Mouse (Mus musculus): Measurements from ENCODE around the gene Sh3glb2. TPM values are rescaled to one million over a fixed set of nuclear protein-coding genes. Genes with fewer than 3 reads are reported as not detected.

Gene Sh3glb2
- polyA plus RNA-seq, 1 experiment from 2014 or later = 118 TPM

- H3K4me1 ChIP-seq = no peaks in the 10 kb centered on the region
- no peak overlapping the region for H3K4me3 ChIP-seq
- no peak for ATAC-seq (ENCODE audit: low FRiP score, low read depth)
- H3K4me2 ChIP-seq (replicated peaks) = no peak overlapping the region
- no peaks in the 10 kb centered on the region for H3K9me3 ChIP-seq
- H3K9ac ChIP-seq = no peak overlapping the region
- H3K27ac ChIP-seq = no peak overlapping the region
- no peaks in the 10 kb centered on the region for H3K27me3 ChIP-seq (replicated peaks)
- WGBS = 93% methylated on average over 10 of the region's 10 CpGs
- H3K36me3 ChIP-seq = peaks cover 90% of the 10 kb centered on the region
Observed at GRCm38 (mm10) chr2:30375893-30376292, 16.8 kb upstream of the Sh3glb2 start.

GRCm38 (mm10) chr2:30372726-30373125 lies 13.6 kb upstream of the Sh3glb2 start:
- H3K4me1 ChIP-seq = no peaks in the 10 kb centered on the region
- H3K4me2 ChIP-seq (replicated peaks) = no peak overlapping the region
- ATAC-seq (ENCODE audit: low FRiP score, low read depth) = no peak
- 98% methylated on average over 5 of the region's 5 CpGs for WGBS
- no peaks in the 10 kb centered on the region for H3K27me3 ChIP-seq (replicated peaks)
- H3K4me3 ChIP-seq = no peak overlapping the region
- no peak overlapping the region for H3K9ac ChIP-seq
- no peak overlapping the region for H3K27ac ChIP-seq
- peaks cover 91% of the 10 kb centered on the region for H3K36me3 ChIP-seq
- H3K9me3 ChIP-seq = no peaks in the 10 kb centered on the region

DNA sequence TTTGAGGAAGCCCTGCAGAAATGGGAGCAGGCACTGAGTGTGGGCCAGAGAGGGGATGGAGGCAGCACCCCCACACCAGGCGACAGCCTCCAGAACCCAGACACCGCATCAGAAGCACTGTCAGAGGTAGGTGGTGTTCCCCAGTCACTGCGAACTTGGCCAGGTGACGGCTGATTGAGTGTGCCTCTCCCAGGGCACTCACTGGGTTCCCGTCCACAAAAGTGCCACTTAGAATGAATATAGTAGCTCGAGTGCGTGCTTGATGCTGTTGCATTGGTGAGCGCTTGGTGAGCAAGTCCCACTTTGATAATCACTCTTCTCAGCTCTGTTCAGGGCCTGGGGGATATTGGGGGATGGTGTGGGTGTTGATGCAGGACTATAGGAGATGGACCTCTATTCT lies 12.4 kb upstream of the Sh3glb2 start:
- 96% methylated on average over 8 of the region's 8 CpGs for WGBS
- Histone ChIP-seq H3K36me3 (peaks cover 88% of the 10 kb centered on the region), H3K9ac (no peak overlapping the region), H3K4me3 (no peak overlapping the region), H3K4me2 (replicated peaks) (no peak overlapping the region), H3K27me3 (replicated peaks) (no peaks in the 10 kb centered on the region), H3K9me3 (no peaks in the 10 kb centered on the region), H3K4me1 (no peaks in the 10 kb centered on the region), H3K27ac (no peak overlapping the region)
- ATAC-seq (ENCODE audit: low FRiP score, low read depth) = no peak

- Histone ChIP-seq H3K9ac (no peak overlapping the region), H3K9me3 (no peaks in the 10 kb centered on the region), H3K4me2 (replicated peaks) (no peak overlapping the region), H3K36me3 (peaks cover 46% of the 10 kb centered on the region), H3K27ac (no peak overlapping the region), H3K27me3 (replicated peaks) (no peaks in the 10 kb centered on the region), H3K4me3 (no peak overlapping the region), H3K4me1 (peaks cover 13% of the 10 kb centered on the region)
- no peak for ATAC-seq (ENCODE audit: low FRiP score, low read depth)
- 87% methylated on average over 5 of the region's 5 CpGs for WGBS
Observed at GRCm38 (mm10) chr2:30366203-30366602, 7.1 kb upstream of the Sh3glb2 start.

- no peaks in the 10 kb centered on the region for H3K9me3 ChIP-seq
- WGBS = 88% methylated on average over 2 of the region's 2 CpGs
- H3K4me2 ChIP-seq (replicated peaks) = peak overlapping the region; percentile 99
- no peaks in the 10 kb centered on the region for H3K27me3 ChIP-seq (replicated peaks)
- peaks cover 13% of the 10 kb centered on the region for H3K4me1 ChIP-seq
- peak overlapping the region; percentile 84 for H3K4me3 ChIP-seq
- no peak overlapping the region for H3K27ac ChIP-seq
- ATAC-seq (ENCODE audit: low FRiP score, low read depth) = no peak
- peak overlapping the region; percentile 68 for H3K9ac ChIP-seq
- H3K36me3 ChIP-seq = peaks cover 39% of the 10 kb centered on the region
Observed at GRCm38 (mm10) chr2:30365281-30366069, 6.3 kb upstream of the Sh3glb2 start.

DNA sequence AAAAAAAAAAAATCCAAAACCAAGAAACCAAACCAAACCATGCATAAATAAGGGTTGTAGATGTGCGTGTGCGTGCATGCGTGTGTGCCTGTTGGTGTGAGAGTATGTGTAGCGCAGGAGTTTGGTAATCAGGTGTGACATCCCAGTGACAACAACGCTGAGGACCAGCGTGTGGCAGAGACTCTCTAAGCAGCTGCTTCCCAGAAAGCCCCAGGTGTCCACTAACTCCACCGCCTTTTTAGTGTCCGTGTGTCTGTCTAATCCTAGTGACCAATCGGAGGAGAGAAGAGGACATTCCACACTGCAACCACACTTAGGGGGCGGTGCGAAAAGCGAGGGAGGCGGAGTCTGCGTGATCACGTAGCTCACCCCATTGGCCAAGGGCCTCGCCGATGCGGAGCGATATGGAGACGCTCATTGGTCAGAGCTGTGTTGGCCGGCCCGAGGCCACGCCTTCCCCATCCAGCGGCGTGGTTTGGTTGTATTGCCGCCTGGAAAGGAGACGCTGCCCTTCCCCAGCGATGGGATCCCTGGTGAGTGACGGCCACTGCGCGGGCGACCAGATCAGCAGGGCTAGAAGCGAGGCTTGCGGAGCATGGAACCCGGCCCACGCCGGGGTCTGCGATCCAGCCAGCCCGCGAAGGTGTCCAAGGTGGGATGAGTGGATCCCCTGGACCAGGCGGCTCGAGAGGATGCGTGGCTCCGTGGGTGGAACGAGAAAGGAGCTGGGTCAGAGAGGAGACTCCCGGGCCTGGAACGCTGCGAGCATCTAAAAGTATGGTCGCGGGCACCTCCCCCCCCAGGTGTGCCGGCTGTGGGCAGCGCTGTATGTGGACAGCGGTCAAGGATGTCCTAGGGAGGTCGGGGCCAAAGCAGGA lies 4.9 kb upstream of the Sh3glb2 start, which contains the start of gene Miga2:
TSS of gene Miga2 (plus strand) at position 461 of the 878 bp plus-strand sequence.
- WGBS = under 1% methylated on average over 54 of the region's 54 CpGs
- Histone ChIP-seq H3K4me2 (replicated peaks) (peak within 1 kb of the TSS; percentile 99), H3K4me1 (peaks cover 13% of the 10 kb centered on the region), H3K9ac (peak within 1 kb of the TSS; percentile 68), H3K36me3 (peaks cover 24% of the 10 kb centered on the region), H3K4me3 (peak within 1 kb of the TSS; percentile 84), H3K9me3 (no peaks in the 10 kb centered on the region), H3K27ac (0 out of 2 replicates have a peak within 1 kb of the TSS, but pooled peaks have one; percentile 11), H3K27me3 (replicated peaks) (no peaks in the 10 kb centered on the region)
- peak; percentile 96 for ATAC-seq (ENCODE audit: low FRiP score, low read depth)

GRCm38 (mm10) chr2:30362865-30363264 lies 3.7 kb upstream of the Sh3glb2 start:
- WGBS = 71% methylated on average over 5 of the region's 5 CpGs
- Histone ChIP-seq H3K36me3 (peaks cover 13% of the 10 kb centered on the region; the same call in 1 of the 2 replicates), H3K4me3 (no peak overlapping the region), H3K9me3 (no peaks in the 10 kb centered on the region), H3K27ac (no peak overlapping the region), H3K4me2 (replicated peaks) (no peak overlapping the region), H3K9ac (no peak overlapping the region), H3K4me1 (peaks cover 23% of the 10 kb centered on the region), H3K27me3 (replicated peaks) (no peaks in the 10 kb centered on the region)
- ATAC-seq (ENCODE audit: low FRiP score, low read depth) = no peak

- H3K4me1 ChIP-seq = peaks cover 37% of the 10 kb centered on the region
Observed at GRCm38 (mm10) chr2:30360626-30361025, 1.5 kb upstream of the Sh3glb2 start.

GRCm38 (mm10) chr2:30357552-30358510 lies 1.3 kb downstream of the Sh3glb2 start:
- Histone ChIP-seq H3K4me3 (peak overlapping the region; percentile 69; the same call in 1 of the 2 replicates), H3K9ac (peak overlapping the region; percentile 77), H3K9me3 (no peaks in the 10 kb centered on the region), H3K4me2 (replicated peaks) (peak overlapping the region; percentile 87), H3K4me1 (peaks cover 24% of the 10 kb centered on the region), H3K27me3 (replicated peaks) (no peaks in the 10 kb centered on the region), H3K36me3 (peaks cover 20% of the 10 kb centered on the region), H3K27ac (no peak overlapping the region)
- WGBS = 64% methylated on average over 8 of the region's 8 CpGs
- no peak for ATAC-seq (ENCODE audit: low FRiP score, low read depth)

More at GRCm38 (mm10) chr2:30360626-30361025, 1.5 kb upstream of the Sh3glb2 start:
- no peaks in the 10 kb centered on the region for H3K27me3 ChIP-seq (replicated peaks)
- H3K27ac ChIP-seq = no peak overlapping the region
- H3K9me3 ChIP-seq = no peaks in the 10 kb centered on the region
- WGBS = 66% methylated on average over 10 of the region's 10 CpGs
- H3K9ac ChIP-seq = no peak overlapping the region
- H3K36me3 ChIP-seq = no peaks in the 10 kb centered on the region
- ATAC-seq (ENCODE audit: low FRiP score, low read depth) = no peak
- H3K4me3 ChIP-seq = no peak overlapping the region
- no peak overlapping the region for H3K4me2 ChIP-seq (replicated peaks)

GRCm38 (mm10) chr2:30356906-30357305 lies 2.2 kb downstream of the Sh3glb2 start:
- Histone ChIP-seq H3K27ac (no peak overlapping the region), H3K27me3 (replicated peaks) (no peaks in the 10 kb centered on the region), H3K4me1 (peaks cover 24% of the 10 kb centered on the region), H3K4me2 (replicated peaks) (no peak overlapping the region), H3K36me3 (peaks cover 26% of the 10 kb centered on the region), H3K9me3 (no peaks in the 10 kb centered on the region), H3K4me3 (no peak overlapping the region), H3K9ac (no peak overlapping the region)
- WGBS = 76% methylated on average over 9 of the region's 9 CpGs
- ATAC-seq (ENCODE audit: low FRiP score, low read depth) = no peak

DNA sequence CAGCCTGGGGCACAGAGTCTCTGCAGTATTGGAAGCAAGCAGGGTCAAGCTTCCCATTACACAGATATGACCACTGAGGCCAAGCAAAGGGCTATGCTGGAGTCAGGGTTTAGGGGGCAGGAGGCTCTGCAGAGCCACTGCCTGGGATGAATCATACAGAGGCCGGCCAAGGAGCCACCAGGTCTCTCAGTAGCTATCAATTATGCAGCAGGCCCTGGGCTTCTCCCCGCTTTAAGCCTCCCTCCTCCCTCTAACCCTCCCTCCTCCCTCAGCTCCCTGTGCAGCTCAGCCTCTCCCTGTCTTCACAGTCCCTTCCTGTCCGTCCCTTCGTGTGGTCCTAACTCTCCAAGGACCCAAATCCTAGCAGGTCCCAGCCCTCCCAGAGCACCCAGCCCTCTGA lies 2.9 kb downstream of the Sh3glb2 start:
- no peaks in the 10 kb centered on the region for H3K9me3 ChIP-seq
- no peak overlapping the region for H3K9ac ChIP-seq
- no peak for ATAC-seq (ENCODE audit: low FRiP score, low read depth)
- no peak overlapping the region for H3K4me3 ChIP-seq
- peaks cover 26% of the 10 kb centered on the region for H3K36me3 ChIP-seq
- H3K4me2 ChIP-seq (replicated peaks) = no peak overlapping the region
- 62% methylated on average over 4 of the region's 4 CpGs for WGBS
- peaks cover 24% of the 10 kb centered on the region for H3K4me1 ChIP-seq
- no peaks in the 10 kb centered on the region for H3K27me3 ChIP-seq (replicated peaks)
- H3K27ac ChIP-seq = no peak overlapping the region

Data from neural tube, embryonic 12.5 days (tissue).